Mouse (Mus musculus) lung, postnatal 0 days (tissue): ENCODE measurements at regions not wholly inside any gene's neighbourhood (a gene's known extent, or its start where the extent isn't known, plus 50 kb on each side); places are given as distances from the start of the nearest gene placed in this dataset.

ENCODE experiments used
- CTCF ChIP-seq: IDR thresholded peaks from 2 replicates; pipeline ENCODE4 v1.5.1; 2016; ENCODE audit warnings: antibody characterized with exemption, mild to moderate bottlenecking
- EP300 ChIP-seq: IDR thresholded peaks from 2 replicates; pipeline ENCODE4 v1.6.1; 2016; ENCODE audit warnings: antibody characterized with exemption, mild to moderate bottlenecking, control low read depth

GRCm38 (mm10) chr3:51127875-51128274 is 96.4 kb upstream of the Noct start:
- TF ChIP-seq EP300 = no peak
- TF ChIP-seq CTCF = no peak
